Mouse (Mus musculus) kidney, adult 2 months (tissue): Measurements from ENCODE around the gene Gm9857.

Experiments used
- CTCF ChIP-seq: fragments of 200-500 bp; conservative IDR thresholded peaks from 2 replicates; pipeline ENCODE4 v1.5.1; 2011; ENCODE audit warnings: low read depth, mild to moderate bottlenecking, control low read depth, low read length, moderate library complexity, mixed read lengths; ENCODE audit not compliant: insufficient read depth, insufficient read length
- POLR2A ChIP-seq: fragments of 200-500 bp; IDR thresholded peaks from one replicate; pipeline ENCODE4 v1.6.1; 2011; ENCODE audit warnings: low read depth, low read length, control low read depth

DNA sequence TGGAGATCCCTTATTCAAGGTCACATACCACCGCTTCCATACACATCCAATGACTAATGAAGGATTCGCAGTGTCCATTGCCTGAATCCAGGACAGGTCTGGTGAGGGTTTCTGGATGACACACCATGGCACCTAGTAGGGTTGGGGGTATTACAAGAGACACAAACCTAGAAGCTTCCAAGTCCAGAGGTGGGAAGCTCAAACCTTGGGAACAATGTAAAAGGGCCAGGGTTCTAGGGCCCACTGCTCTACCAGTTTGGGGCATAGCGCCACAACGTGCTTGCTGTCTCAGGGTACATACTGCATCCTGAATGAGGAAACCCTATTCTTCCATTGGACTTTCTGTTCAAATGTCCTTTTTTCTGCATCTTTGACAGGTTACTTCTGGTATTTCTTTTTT lies 41.6 kb downstream of the Gm9857 start:
- TF ChIP-seq POLR2A (no peak), CTCF (no peak)
